In genomic region chr17:78588250-78588649, GRCm38 (mm10) we compare ENCODE assay signal across 9 mouse cellular contexts.
DNase-seq lines count a peak whose midpoint lies in the region; ATAC-seq and TF ChIP-seq lines count a peak whose summit lies in the region.
"Had no signal": no experiment of that assay in that cellular context is flagged by ENCODE, and none has a peak within 500 bp of the region (broad histone marks: within the 10 kb centered on the region; RNA-seq: fewer than 3 reads in every experiment).

No protein-coding gene starts in this region.

- TF ChIP-seq POLR2A in cerebellum, adult 2 months (IDR thresholded peaks at IDR 0.05; ENCODE audit: borderline replicate concordance, insufficient read depth, low read length): no peak

- 71% methylated on average over 8 of the region's 8 CpGs for WGBS in hindbrain, embryonic 14.5 days
- 87% methylated on average over 8 of the region's 8 CpGs for WGBS in hindbrain, embryonic 10.5 days
- 3% methylated on average over 8 of the region's 8 CpGs for WGBS in cerebellum, adult 2 months

- no peaks in the 10 kb centered on the region for H3K27me3 ChIP-seq in hindbrain, embryonic 14.5 days (ENCODE audit: control insufficient read depth, insufficient read depth, low read length)
- H3K27me3 ChIP-seq in hindbrain, embryonic 10.5 days (ENCODE audit: insufficient read depth, poor library complexity, severe bottlenecking): no peaks in the 10 kb centered on the region
- H3K27me3 ChIP-seq in cerebellum, adult 2 months (ENCODE audit: control insufficient read depth, insufficient read depth, low read length): no peaks in the 10 kb centered on the region
- H3K27me3 ChIP-seq: neural tube, embryonic 12.5 days had no signal

- ATAC-seq in hindbrain, embryonic 14.5 days (ENCODE audit: low FRiP score): peak; percentile 76; the same call in 1 of the 2 replicates
- ATAC-seq in granulocyte monocyte progenitor cell, adult 5-6 weeks (replicated peaks; ENCODE audit: poor library complexity, severe bottlenecking): no peak

- no peak overlapping the region for H3K4me3 ChIP-seq in hindbrain, embryonic 14.5 days (replicated peaks; ENCODE audit: low read length)
- H3K4me3 ChIP-seq in hindbrain, embryonic 10.5 days: no peak overlapping the region
- H3K4me3 ChIP-seq in cerebellum, adult 2 months (replicated peaks; ENCODE audit: insufficient read depth, low read depth, low read length): peak overlapping the region; percentile 27
- H3K4me3 ChIP-seq: neural tube, embryonic 12.5 days had no signal

- no peaks in the 10 kb centered on the region for H3K4me1 ChIP-seq in hindbrain, embryonic 14.5 days (replicated peaks; ENCODE audit: control insufficient read depth, insufficient read depth, low read length)
- 0 out of 2 replicates have a peak, but pooled peaks cover 6% of the 10 kb centered on the region for H3K4me1 ChIP-seq in hindbrain, embryonic 10.5 days (replicated peaks)
- H3K4me1 ChIP-seq in cerebellum, adult 2 months (ENCODE audit: control insufficient read depth, insufficient read depth, low read length): peaks cover 13% of the 10 kb centered on the region
- H3K4me1 ChIP-seq: neural tube, embryonic 12.5 days had no signal

- H3K36me3 ChIP-seq in hindbrain, embryonic 14.5 days (replicated peaks; ENCODE audit: control insufficient read depth, insufficient read depth): no peaks in the 10 kb centered on the region
- no peaks in the 10 kb centered on the region for H3K36me3 ChIP-seq in hindbrain, embryonic 10.5 days
- H3K36me3 ChIP-seq: neural tube, embryonic 12.5 days had no signal

- H3K4me2 ChIP-seq in hindbrain, embryonic 14.5 days (replicated peaks): no peak overlapping the region
- H3K4me2 ChIP-seq: neural tube, embryonic 12.5 days had no signal

- no peak for TF ChIP-seq CTCF in cerebellum, adult 2 months (IDR thresholded peaks at IDR 0.05; ENCODE audit: borderline replicate concordance, insufficient read depth, low read depth, low read length)

- H3K27ac ChIP-seq in hindbrain, embryonic 14.5 days: no peak overlapping the region
- no peak overlapping the region for H3K27ac ChIP-seq in hindbrain, embryonic 10.5 days
- H3K27ac ChIP-seq in cerebellum, adult 2 months (ENCODE audit: insufficient read depth, low read length): no peak overlapping the region
- H3K27ac ChIP-seq: neural tube, embryonic 12.5 days had no signal

- no peaks in the 10 kb centered on the region for H3K9me3 ChIP-seq in hindbrain, embryonic 14.5 days (ENCODE audit: control insufficient read depth, low read length)
- no peaks in the 10 kb centered on the region for H3K9me3 ChIP-seq in hindbrain, embryonic 10.5 days
- H3K9me3 ChIP-seq: neural tube, embryonic 12.5 days had no signal

- no peak overlapping the region for H3K9ac ChIP-seq in hindbrain, embryonic 14.5 days
- H3K9ac ChIP-seq: neural tube, embryonic 12.5 days had no signal

- peak; percentile 46 for DNase-seq in hindbrain, embryonic 14.5 days (ENCODE audit: low spot score)
- DNase-seq in hindbrain, embryonic 10.5 days (ENCODE audit: low spot score): no peak
- peak; percentile 87 to 92 for DNase-seq in cerebellum, adult 2 months
- DNase-seq in gastrocnemius, postnatal 10 days: peak; percentile 47
- peak; percentile 34 to 60 for DNase-seq in layer of hippocampus, postnatal 25 days (ENCODE audit: extremely low spot score in 1 of 2, low spot score in 1 of 2)
- DNase-seq in right cerebral cortex, adult 2 months (ENCODE audit: low spot score in 2 of 2): peak; percentile 40 to 60
- DNase-seq in urinary bladder, postnatal 4 days (ENCODE audit: low spot score in 2 of 2): no peak

Comparison
In these comparisons a context has a peak if more than half of its experiments do, and no peak if none do; other contexts are left out.
1. DNase-seq: peak in hindbrain, embryonic 14.5 days (single experiment), cerebellum, adult 2 months (2 of 2), gastrocnemius, postnatal 10 days (single experiment), layer of hippocampus, postnatal 25 days (2 of 2) and right cerebral cortex, adult 2 months (2 of 2); none in hindbrain, embryonic 10.5 days (single experiment) and urinary bladder, postnatal 4 days (0 of 2).